24 mouse cellular contexts compared by ENCODE assay signal in the genomic region with DNA sequence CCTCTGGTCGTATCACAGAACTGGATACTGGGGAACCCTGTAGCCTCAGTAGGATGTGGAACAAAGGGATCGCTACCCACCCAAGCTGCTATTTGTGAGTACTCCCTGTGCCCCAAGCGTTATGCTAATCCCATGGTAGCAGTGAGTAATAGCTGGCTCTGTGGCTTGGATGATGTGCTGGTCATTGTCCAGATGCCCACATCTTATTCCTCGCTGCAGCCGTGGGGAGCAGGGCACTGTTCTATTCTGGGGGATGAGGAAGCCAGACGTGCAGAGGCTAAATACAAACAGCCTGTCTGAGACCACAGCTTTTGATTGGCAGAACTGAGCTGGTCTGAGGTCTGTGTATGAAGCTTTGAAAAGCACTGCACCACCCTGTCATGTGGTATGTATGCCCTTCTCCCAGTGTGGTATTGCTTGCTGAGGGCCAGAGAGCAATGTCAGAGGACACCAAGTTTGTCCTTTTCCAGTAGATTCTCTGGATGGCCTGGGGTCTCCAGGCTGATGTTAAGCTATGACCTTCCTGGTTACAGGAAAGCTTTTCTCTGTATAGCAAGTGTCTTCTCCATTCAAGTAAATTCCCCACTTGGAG.
DNase-seq lines count a peak whose midpoint lies in the region; ATAC-seq and TF ChIP-seq lines count a peak whose summit lies in the region.
"Had no signal": no experiment of that assay in that cellular context is flagged by ENCODE, and none has a peak within 500 bp of the region (broad histone marks: within the 10 kb centered on the region; RNA-seq: fewer than 3 reads in every experiment).

No protein-coding gene starts in this region.

- no peak overlapping the region for H3K4me2 ChIP-seq in heart, embryonic 14.5 days (ENCODE audit: low read length)
- no peak overlapping the region for H3K4me2 ChIP-seq in stomach, postnatal 0 days (replicated peaks; ENCODE audit: low read depth)
- H3K4me2 ChIP-seq: intestine, embryonic 15.5 days; liver, embryonic 13.5 days; stomach, embryonic 15.5 days had no signal

- peaks cover 28% of the 10 kb centered on the region in 2 experiments for H3K4me1 ChIP-seq in heart, embryonic 14.5 days (ENCODE audit: control insufficient read depth in 2 of 2, insufficient read depth in 2 of 2, low read length in 2 of 2)
- no peaks in the 10 kb centered on the region for H3K4me1 ChIP-seq in stomach, postnatal 0 days (replicated peaks; ENCODE audit: control insufficient read depth, insufficient read depth)

- H3K9me3 ChIP-seq in heart, embryonic 14.5 days (ENCODE audit: control insufficient read depth, low read length), result no peaks in the 10 kb centered on the region
- no peaks in the 10 kb centered on the region for H3K9me3 ChIP-seq in stomach, postnatal 0 days (ENCODE audit: control insufficient read depth, low read length)
- H3K9me3 ChIP-seq: forebrain, embryonic 10.5 days; intestine, embryonic 15.5 days; liver, embryonic 13.5 days; stomach, embryonic 15.5 days had no signal

- no peak for ATAC-seq in heart, embryonic 14.5 days (ENCODE audit: insufficient number of reproducible peaks, insufficient read depth, low FRiP score, low read depth)
- no peak for ATAC-seq in stomach, postnatal 0 days (ENCODE audit: low FRiP score, low TSS enrichment)
- ATAC-seq: activated CD4-positive, CD25-positive, alpha-beta regulatory T cell, adult 4 months; forebrain, embryonic 16.5 days; hindbrain, embryonic 16.5 days; intestine, embryonic 15.5 days; midbrain, embryonic 16.5 days had no signal

- no peak for DNase-seq in heart, postnatal 36 days
- peak; percentile 57 for DNase-seq in 3T3-L1 (ENCODE audit: low read depth, low spot score)
- DNase-seq in Muller cell, postnatal 12 days (ENCODE audit: inconsistent ontology term), result peak; percentile 64
- DNase-seq in T-cell, adult 2 months (ENCODE audit: low spot score), result no peak
- no peak for DNase-seq in stomach, postnatal 0 days (ENCODE audit: low spot score)
- DNase-seq: adrenal gland, postnatal 10 days; cerebellum, adult 8-10 months; gastrocnemius, postnatal 25 days; kidney, adult 8-10 months; kidney, postnatal 14 days; liver, embryonic 13.5 days; lung, adult 2 months; lung, postnatal 14 days; right cerebral cortex, postnatal 4 days; thymus, adult 2 months had no signal

- no peaks in the 10 kb centered on the region for H3K27me3 ChIP-seq in heart, embryonic 14.5 days (ENCODE audit: control insufficient read depth, insufficient read depth, low read length)
- H3K27me3 ChIP-seq in stomach, postnatal 0 days (ENCODE audit: control insufficient read depth, insufficient read depth, low read length), result no peaks in the 10 kb centered on the region
- H3K27me3 ChIP-seq: intestine, embryonic 15.5 days had no signal

- H3K27ac ChIP-seq in heart, embryonic 14.5 days (replicated peaks in 1 of 2; ENCODE audit: control insufficient read depth in 1 of 2, insufficient read depth in 1 of 2, low read depth in 2 of 2, low read length in 2 of 2), result no peak overlapping the region; a peak in 1 of 4 replicates
- peak overlapping the region; percentile 77 for H3K27ac ChIP-seq in macrophage
- no peak overlapping the region for H3K27ac ChIP-seq in stomach, postnatal 0 days (replicated peaks)
- H3K27ac ChIP-seq: forebrain, embryonic 10.5 days; intestine, embryonic 15.5 days; liver, embryonic 13.5 days; stomach, embryonic 15.5 days had no signal

- intact Hi-C loops in heart, postnatal 36 days (cut with DNase I), result no loop called here

- TF ChIP-seq EP300 in stomach, postnatal 0 days (optimal IDR thresholded peaks at IDR 0.05), result no peak

- no peak for TF ChIP-seq CTCF in stomach, postnatal 0 days (IDR thresholded peaks at IDR 0.05; ENCODE audit: low read depth)

- H3K4me3 ChIP-seq in heart, embryonic 14.5 days (ENCODE audit: control insufficient read depth in 1 of 2, insufficient read depth in 1 of 2, low read depth in 1 of 2, low read length in 2 of 2), result no peak overlapping the region
- H3K4me3 ChIP-seq in macrophage (ENCODE audit: inconsistent target), result no peak overlapping the region
- H3K4me3 ChIP-seq in stomach, postnatal 0 days (ENCODE audit: low read depth, low read length), result no peak overlapping the region
- H3K4me3 ChIP-seq: forebrain, embryonic 10.5 days; intestine, embryonic 15.5 days; liver, embryonic 13.5 days; stomach, embryonic 15.5 days had no signal

- H3K36me3 ChIP-seq in heart, embryonic 14.5 days (ENCODE audit: control insufficient read depth, insufficient read depth, low read length), result no peaks in the 10 kb centered on the region
- H3K36me3 ChIP-seq in macrophage (ENCODE audit: inconsistent target), result no peaks in the 10 kb centered on the region
- no peaks in the 10 kb centered on the region for H3K36me3 ChIP-seq in stomach, postnatal 0 days (ENCODE audit: control insufficient read depth, insufficient read depth, low read length)
- H3K36me3 ChIP-seq: forebrain, embryonic 10.5 days; intestine, embryonic 15.5 days; liver, embryonic 13.5 days; stomach, embryonic 15.5 days had no signal

- H3K9ac ChIP-seq in heart, embryonic 14.5 days (ENCODE audit: low read length), result peak overlapping the region; percentile 31; the same call in 1 of the 2 replicates
- H3K9ac ChIP-seq in stomach, postnatal 0 days (ENCODE audit: low read length), result no peak overlapping the region
- H3K9ac ChIP-seq: intestine, embryonic 15.5 days; liver, embryonic 13.5 days; stomach, embryonic 15.5 days had no signal

- H3K79me2 ChIP-seq in macrophage (ENCODE audit: inconsistent target), result peaks cover 5% of the 10 kb centered on the region

- 47% methylated on average over 6 of the region's 6 CpGs for WGBS in heart, embryonic 14.5 days
- WGBS in macrophage (ENCODE audit: missing documents), result 30% methylated on average over 6 of the region's 6 CpGs
- WGBS in stomach, postnatal 0 days, result 66% methylated on average over 6 of the region's 6 CpGs

Comparison
In these comparisons a context has a peak if more than half of its experiments do, and no peak if none do; other contexts are left out.
1. DNase-seq: peak in 3T3-L1 (single experiment) and Muller cell, postnatal 12 days (single experiment); none in heart, postnatal 36 days (0 of 2), T-cell, adult 2 months (single experiment) and stomach, postnatal 0 days (single experiment).